Mouse (Mus musculus): ENCODE results near the gene Gm49378. TPM values are rescaled to one million over a fixed set of nuclear protein-coding genes. Genes with fewer than 3 reads are reported as not detected.
A peak's percentile ranks its signal among the peaks of the same experiment; 100 is the strongest.

Gene Gm49378
- polyA plus RNA-seq, 1 experiment, result 3.5 TPM

DNA sequence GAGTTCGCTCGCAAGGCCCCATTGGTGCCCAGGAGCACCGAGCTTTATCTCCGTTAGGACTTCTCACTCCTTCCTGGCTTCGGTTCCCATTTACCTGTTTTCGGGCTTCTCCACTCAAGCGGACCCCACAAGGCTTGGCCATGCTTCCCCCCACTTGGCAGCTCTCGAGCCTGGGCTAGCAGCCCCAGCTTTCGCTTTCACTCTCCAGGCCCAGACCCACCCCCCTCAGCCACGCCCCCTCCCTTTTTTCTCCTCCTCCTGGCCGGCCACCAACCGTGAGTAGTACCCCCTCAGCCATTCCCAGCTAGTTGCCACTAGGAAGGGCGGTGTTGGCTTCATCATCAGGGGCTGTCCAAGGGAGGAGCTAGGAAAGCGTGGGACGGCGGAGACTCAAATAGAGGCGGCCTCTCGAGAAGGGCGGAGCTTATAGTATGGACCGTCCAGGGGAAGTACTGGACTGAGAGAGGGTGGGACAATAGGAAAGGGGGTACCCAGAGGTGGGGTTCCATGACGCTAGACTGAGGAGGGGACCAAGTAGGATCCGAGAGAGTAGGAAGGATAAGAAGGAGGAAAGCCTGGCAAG, 46.9 kb downstream of the Gm49378 start, which contains the start of gene Psme2:
TSS of gene Psme2 (minus strand) at position 366 of the 583 bp plus-strand sequence.
- peak; percentile 87 for DNase-seq (ENCODE audit: low read depth)

DNA sequence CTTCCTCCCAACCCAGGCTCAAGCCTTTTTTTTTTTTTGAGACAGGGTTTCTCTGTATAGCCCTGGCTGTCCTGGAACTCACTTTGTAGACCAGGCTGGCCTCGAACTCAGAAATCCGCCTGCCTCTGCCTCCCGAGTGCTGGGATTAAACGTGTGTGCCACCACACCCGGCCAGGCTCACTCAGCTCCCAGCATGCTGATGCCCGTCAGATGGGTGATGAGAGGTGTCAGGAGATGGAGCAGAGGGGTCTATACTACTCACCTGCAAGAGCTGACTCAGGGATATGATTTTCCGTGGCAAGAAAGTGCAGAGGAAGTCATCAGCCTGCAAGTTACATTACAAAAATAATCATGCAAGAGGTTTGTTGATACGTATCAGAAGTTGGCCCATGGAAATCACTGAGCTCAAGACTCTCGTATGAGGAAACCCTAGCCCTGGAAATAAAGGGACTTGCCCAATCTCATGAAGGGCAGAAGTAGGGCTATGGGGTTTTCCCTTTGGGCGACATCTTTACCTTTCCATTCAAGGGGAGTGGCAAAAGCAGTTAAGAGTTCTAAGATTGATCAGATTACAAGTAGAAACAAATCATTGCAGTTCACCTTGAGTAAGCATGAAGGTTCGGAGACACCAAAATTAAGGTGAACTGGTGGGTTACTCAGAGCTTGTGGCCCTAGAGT, 47.8 kb downstream of the Gm49378 start:
- peak; percentile 56 for DNase-seq (ENCODE audit: low read depth)

DNA sequence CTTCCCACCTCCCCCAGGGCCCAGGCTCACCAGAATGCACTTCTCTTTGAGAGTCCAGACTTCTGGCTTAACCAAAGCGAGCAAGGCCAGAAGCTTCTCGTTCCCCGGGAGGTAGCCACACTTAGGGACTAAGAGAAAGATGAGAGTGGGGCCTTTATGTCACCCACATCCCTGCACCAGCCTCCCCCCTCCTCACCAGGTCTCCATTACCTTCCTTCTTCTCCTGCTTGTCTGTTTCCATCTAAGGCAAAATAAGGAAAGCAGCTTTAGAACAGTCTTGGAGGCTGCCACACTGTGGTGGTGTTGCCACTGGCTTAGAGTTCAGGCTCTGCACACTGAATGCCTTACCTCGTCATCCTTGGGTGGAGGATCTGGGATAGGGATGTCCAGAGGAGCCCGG, 48.4 kb downstream of the Gm49378 start:
- DNase-seq (ENCODE audit: low read depth), result no peak

GRCm38 (mm10) chr14:55586149-55586548, 51.5 kb downstream of the Gm49378 start:
- DNase-seq (ENCODE audit: low read depth), result no peak

GRCm38 (mm10) chr14:55585566-55585960, 52.1 kb downstream of the Gm49378 start:
- no peak for DNase-seq (ENCODE audit: low read depth)

- no peak for DNase-seq (ENCODE audit: low read depth)
Observed at GRCm38 (mm10) chr14:55584702-55585565, 52.8 kb downstream of the Gm49378 start, which contains the start of gene Emc9. Emc9 (minus strand) TSS chr14:55585302.

DNA sequence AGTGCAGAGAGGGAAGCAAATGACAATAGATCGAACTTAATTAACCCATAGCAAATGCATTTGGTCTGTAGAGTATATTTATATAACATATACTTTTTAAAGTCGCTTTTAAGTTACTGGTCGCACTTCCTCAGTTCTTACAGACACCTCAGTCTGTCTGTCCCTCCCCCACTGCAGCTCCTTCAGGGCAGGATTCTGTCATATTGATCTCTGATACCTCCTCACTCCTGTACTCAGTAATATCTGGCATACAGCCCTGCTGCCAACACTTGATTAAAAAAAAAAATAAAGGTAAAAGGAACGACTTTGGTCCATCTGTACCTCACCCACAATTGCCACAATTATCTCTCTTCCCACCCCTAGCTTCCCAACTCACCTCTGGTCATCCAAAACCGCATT, 53.4 kb downstream of the Gm49378 start:
- DNase-seq (ENCODE audit: low read depth), result no peak

DNA sequence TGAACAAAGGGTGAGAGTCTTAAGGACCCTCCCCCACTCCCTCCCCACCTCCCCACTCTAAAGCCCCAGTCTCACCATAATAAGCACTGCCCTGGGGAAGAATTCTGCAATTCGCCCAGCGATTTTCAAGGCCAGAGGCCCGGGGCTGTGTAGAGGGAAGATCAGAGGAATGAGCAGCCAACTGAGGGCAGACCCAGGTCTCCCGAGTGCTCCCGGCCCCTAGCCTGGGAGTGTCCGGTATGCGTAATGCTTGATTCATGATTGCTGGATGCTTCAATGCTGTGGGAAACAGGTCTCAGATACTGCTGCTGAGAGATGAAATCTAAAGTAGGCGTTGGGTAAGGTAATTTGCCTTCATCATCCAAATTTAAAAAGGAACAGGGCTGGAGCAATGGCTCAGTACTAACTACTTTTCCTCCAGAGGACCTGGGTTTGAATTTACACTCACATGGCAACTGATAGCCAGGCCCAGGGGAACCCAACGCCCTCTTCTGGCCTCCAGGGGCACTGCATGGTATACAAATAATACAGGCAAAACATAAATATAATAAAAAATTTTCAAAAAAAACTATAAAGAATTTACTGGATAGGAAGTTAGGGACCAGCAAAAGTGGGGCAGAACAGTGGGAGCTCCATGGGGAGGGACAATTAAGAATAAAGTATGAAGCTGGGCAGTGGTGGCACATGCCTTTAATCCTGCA, 55.6 kb downstream of the Gm49378 start:
- no peak for DNase-seq (ENCODE audit: low read depth)

DNA sequence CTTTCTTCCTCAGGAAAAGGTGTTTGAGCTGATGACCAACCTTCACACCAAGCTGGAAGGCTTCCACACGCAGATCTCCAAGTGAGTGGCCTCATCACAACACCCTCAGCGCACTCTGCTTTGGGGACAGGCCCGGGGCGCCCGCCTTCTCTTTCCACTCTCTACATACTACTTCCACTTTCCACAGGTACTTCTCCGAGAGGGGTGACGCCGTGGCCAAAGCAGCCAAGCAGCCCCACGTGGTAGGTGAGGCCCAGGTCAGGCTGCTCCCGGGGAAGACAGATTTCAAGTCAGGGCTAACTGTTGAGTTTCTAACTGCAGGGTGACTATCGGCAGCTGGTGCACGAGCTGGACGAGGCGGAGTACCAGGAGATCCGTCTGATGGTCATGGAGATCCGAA, 57.0 kb downstream of the Gm49378 start:
- DNase-seq (ENCODE audit: low read depth), result no peak

DNA sequence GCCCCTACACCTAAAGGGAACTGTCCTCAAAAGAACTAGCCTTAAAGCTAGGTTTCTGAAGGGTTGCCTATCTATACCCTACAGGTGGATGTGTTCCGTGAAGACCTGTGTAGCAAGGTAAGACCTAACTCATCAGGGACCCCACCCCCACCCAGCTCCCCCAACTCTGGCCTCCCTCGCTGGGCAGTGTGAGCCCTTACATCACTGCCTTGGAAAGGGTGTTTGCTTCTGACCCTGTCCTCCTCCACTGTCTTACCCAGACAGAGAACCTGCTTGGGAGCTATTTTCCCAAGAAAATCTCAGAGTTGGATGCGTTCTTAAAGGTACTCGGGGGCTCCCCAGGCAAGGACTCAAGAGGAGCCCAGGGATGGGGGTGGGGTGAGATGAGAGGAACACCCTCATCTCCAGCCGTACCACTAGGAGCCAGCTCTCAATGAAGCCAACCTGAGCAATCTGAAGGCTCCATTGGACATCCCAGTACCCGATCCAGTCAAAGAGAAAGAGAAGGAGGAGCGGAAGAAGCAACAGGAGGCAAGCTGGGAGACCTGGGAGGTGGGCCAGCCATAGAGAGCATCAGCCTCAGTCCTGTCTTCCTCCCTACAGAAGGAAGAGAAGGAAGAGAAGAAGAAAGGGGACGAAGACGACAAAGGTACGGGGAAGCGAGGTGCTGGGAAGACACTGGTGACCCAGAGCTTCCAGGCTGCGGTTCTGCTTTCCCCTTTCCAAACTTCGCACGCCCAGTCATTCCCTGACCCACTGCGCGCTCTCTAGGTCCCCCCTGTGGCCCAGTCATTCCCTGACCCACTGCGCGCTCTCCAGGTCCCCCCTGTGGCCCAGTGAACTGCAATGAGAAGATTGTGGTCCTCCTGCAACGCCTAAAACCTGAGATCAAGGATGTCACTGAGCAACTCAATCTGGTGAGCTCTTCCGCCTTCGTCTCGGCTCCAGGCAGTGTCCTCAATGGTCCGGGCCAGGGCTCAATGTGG, 57.9 kb downstream of the Gm49378 start:
- no peak for DNase-seq (ENCODE audit: low read depth)

Other genes with a start within 250 kb of the Gm49378 start
- gene Dhrs4, start 159.1 kb downstream of the Gm49378 start, polyA plus RNA-seq (2012; rRNA removed), result 59.9 and 69.7 TPM in 2 replicates
- 2.2 and 2.5 TPM in 2 replicates for gene Carmil3, start 147.2 kb downstream of the Gm49378 start, polyA plus RNA-seq (2012; rRNA removed)
- gene Cpne6, start 127.5 kb downstream of the Gm49378 start, polyA plus RNA-seq (2012; rRNA removed), result 0.39 and 0.74 TPM in 2 replicates
- not detected in 2 replicates for gene Nrl, start 112.9 kb downstream of the Gm49378 start, polyA plus RNA-seq (2012; rRNA removed)
- gene Pck2, start 97.6 kb downstream of the Gm49378 start, polyA plus RNA-seq (2012; rRNA removed), result 46.6 and 53.5 TPM in 2 replicates
- gene Dcaf11, start 77.9 kb downstream of the Gm49378 start, polyA plus RNA-seq (2012; rRNA removed), result 186 and 207 TPM in 2 replicates
- gene A730061H03Rik, start 77.5 kb downstream of the Gm49378 start, polyA plus RNA-seq (2012; rRNA removed), result 5.5 and 6.6 TPM in 2 replicates
- gene Fitm1, start 62.3 kb downstream of the Gm49378 start, polyA plus RNA-seq (2012; rRNA removed), result 1.6 and 4.0 TPM in 2 replicates
- 62.8 and 71.9 TPM in 2 replicates for gene Psme1, start 59.8 kb downstream of the Gm49378 start, polyA plus RNA-seq (2012; rRNA removed)
- 37.4 and 62.0 TPM in 2 replicates for gene Emc9, start 52.6 kb downstream of the Gm49378 start, polyA plus RNA-seq (2012; rRNA removed)
- 85.1 and 122 TPM in 2 replicates for gene Psme2, start 46.8 kb downstream of the Gm49378 start, polyA plus RNA-seq (2012; rRNA removed)
- gene Rnf31, start 46.2 kb downstream of the Gm49378 start, polyA plus RNA-seq (2012; rRNA removed), result 29.9 and 31.3 TPM in 2 replicates
- gene Irf9, start 34.3 kb downstream of the Gm49378 start, polyA plus RNA-seq (2012; rRNA removed), result 63.1 and 66.8 TPM in 2 replicates
- 8.0 and 30.7 TPM in 2 replicates for gene Rec8, start 19.9 kb downstream of the Gm49378 start, polyA plus RNA-seq (2012; rRNA removed)
- gene Ipo4, start 1.9 kb downstream of the Gm49378 start, polyA plus RNA-seq (2012; rRNA removed), result 93.1 and 112 TPM in 2 replicates
- 103 and 117 TPM in 2 replicates for gene Tm9sf1, start 5.9 kb upstream of the Gm49378 start, polyA plus RNA-seq (2012; rRNA removed)
- 4.4 and 4.6 TPM in 2 replicates for gene Tssk4, start 12.3 kb upstream of the Gm49378 start, polyA plus RNA-seq (2012; rRNA removed)
- 33.1 and 34.8 TPM in 2 replicates for gene Mdp1, start 22.6 kb upstream of the Gm49378 start, polyA plus RNA-seq (2012; rRNA removed)
- 17.9 and 24.6 TPM in 2 replicates for gene Gmpr2, start 34.0 kb upstream of the Gm49378 start, polyA plus RNA-seq (2012; rRNA removed)
- 262 and 441 TPM in 2 replicates for gene Nedd8, start 34.2 kb upstream of the Gm49378 start, polyA plus RNA-seq (2012; rRNA removed)
- 12.3 and 12.4 TPM in 2 replicates for gene Tinf2, start 43.9 kb upstream of the Gm49378 start, polyA plus RNA-seq (2012; rRNA removed)
- gene Tgm1, start 76.0 kb upstream of the Gm49378 start, polyA plus RNA-seq (2012; rRNA removed), result 4.3 and 4.4 TPM in 2 replicates
- 48.4 and 49.0 TPM in 2 replicates for gene Rabggta, start 84.4 kb upstream of the Gm49378 start, polyA plus RNA-seq (2012; rRNA removed)
- 92.5 and 99.0 TPM in 2 replicates for gene Dhrs1, start 107.8 kb upstream of the Gm49378 start, polyA plus RNA-seq (2012; rRNA removed)
- 16.7 and 18.1 TPM in 2 replicates for gene Nop9, start 107.8 kb upstream of the Gm49378 start, polyA plus RNA-seq (2012; rRNA removed)
- gene Cideb, start 120.6 kb upstream of the Gm49378 start, polyA plus RNA-seq (2012; rRNA removed), result 5.9 and 8.3 TPM in 2 replicates
- gene Ltb4r2, start 123.5 kb upstream of the Gm49378 start, polyA plus RNA-seq (2012; rRNA removed), result 1.5 and 2.2 TPM in 2 replicates
- gene Ltb4r1, start 128.1 kb upstream of the Gm49378 start, polyA plus RNA-seq (2012; rRNA removed), result 3.8 and 4.6 TPM in 2 replicates
- gene Adcy4, start 146.2 kb upstream of the Gm49378 start, polyA plus RNA-seq (2012; rRNA removed), result 12.6 and 13.6 TPM in 2 replicates
- gene Ripk3, start 151.0 kb upstream of the Gm49378 start, polyA plus RNA-seq (2012; rRNA removed), result 9.1 and 10.7 TPM in 2 replicates
- 12.1 and 12.7 TPM in 2 replicates for gene Nfatc4, start 185.2 kb upstream of the Gm49378 start, polyA plus RNA-seq (2012; rRNA removed)
- gene Nynrin, start 216.1 kb upstream of the Gm49378 start, polyA plus RNA-seq (2012; rRNA removed), result 3.4 and 4.9 TPM in 2 replicates
- gene Cbln3, start 246.5 kb upstream of the Gm49378 start, polyA plus RNA-seq (2012; rRNA removed), result 0.28 and 0.54 TPM in 2 replicates
- 14.3 and 14.7 TPM in 2 replicates for gene Khnyn, start 247.1 kb upstream of the Gm49378 start, polyA plus RNA-seq (2012; rRNA removed)